Mouse (Mus musculus): ENCODE data around the gene Adam30. TPM values are rescaled to one million over a fixed set of nuclear protein-coding genes. Genes with fewer than 3 reads are reported as not detected.

Adam30 gene
- polyA plus RNA-seq, 1 experiment = not detected

DNA sequence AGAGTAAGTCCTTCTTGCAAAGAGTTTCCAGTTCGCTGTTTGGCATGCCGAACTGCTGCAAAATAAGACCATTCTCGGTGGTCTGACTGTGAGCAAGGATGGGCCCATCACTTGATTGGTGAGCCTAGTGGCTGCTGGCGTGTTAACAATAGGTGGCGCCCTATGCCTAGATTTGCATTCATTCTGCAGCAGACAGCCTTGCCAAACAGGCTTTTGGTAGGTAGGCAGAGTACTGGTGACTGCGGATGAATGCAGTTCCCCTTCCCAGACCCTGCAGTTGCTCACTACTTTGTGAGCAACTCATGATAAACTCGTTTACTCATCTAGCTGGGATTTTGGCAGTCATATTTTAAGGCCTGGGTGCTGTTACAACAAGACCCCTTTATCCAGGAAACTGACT lies 20.4 kb downstream of the Adam30 start:
- DNase-seq = peak; percentile 61
- H3K27ac ChIP-seq (ENCODE audit: insufficient read depth, low read depth, low read length) = no peak overlapping the region
- 34% methylated on average over 7 of the region's 7 CpGs for WGBS
- no peak overlapping the region for H3K4me3 ChIP-seq (ENCODE audit: insufficient read depth, low read depth, low read length)
- peak; percentile 88 for TF ChIP-seq CTCF (conservative IDR thresholded peaks at IDR 0.05; ENCODE audit: insufficient read depth, insufficient read length, low read depth, low read length)
- no peak for TF ChIP-seq POLR2A (IDR thresholded peaks at IDR 0.05; ENCODE audit: low read depth, low read length)
- H3K4me1 ChIP-seq (ENCODE audit: control insufficient read depth, insufficient read depth, low read length) = peaks cover 3% of the 10 kb centered on the region; the same call in 1 of the 2 replicates
- H3K36me3 ChIP-seq (ENCODE audit: control insufficient read depth, insufficient read depth, low read length) = no peaks in the 10 kb centered on the region
- no peaks in the 10 kb centered on the region for H3K27me3 ChIP-seq (replicated peaks; ENCODE audit: control insufficient read depth, insufficient read depth, low read length)

GRCm38 (mm10) chr3:98185163-98185714 lies 24.8 kb downstream of the Adam30 start:
- H3K36me3 ChIP-seq (ENCODE audit: control insufficient read depth, insufficient read depth, low read length) = no peaks in the 10 kb centered on the region
- no peak overlapping the region for H3K4me3 ChIP-seq (ENCODE audit: insufficient read depth, low read depth, low read length)
- H3K4me1 ChIP-seq (ENCODE audit: control insufficient read depth, insufficient read depth, low read length) = no peaks in the 10 kb centered on the region
- no peaks in the 10 kb centered on the region for H3K27me3 ChIP-seq (replicated peaks; ENCODE audit: control insufficient read depth, insufficient read depth, low read length)
- 68% methylated on average over 10 of the region's 10 CpGs for WGBS
- TF ChIP-seq CTCF (conservative IDR thresholded peaks at IDR 0.05; ENCODE audit: insufficient read depth, insufficient read length, low read depth, low read length) (no peak), POLR2A (IDR thresholded peaks at IDR 0.05; ENCODE audit: low read depth, low read length) (no peak)
- no peak overlapping the region for H3K27ac ChIP-seq (ENCODE audit: insufficient read depth, low read depth, low read length)
- no peak for DNase-seq

- WGBS = 92% methylated on average over 3 of the region's 3 CpGs
- TF ChIP-seq POLR2A (IDR thresholded peaks at IDR 0.05; ENCODE audit: low read depth, low read length) (no peak), CTCF (conservative IDR thresholded peaks at IDR 0.05; ENCODE audit: insufficient read depth, insufficient read length, low read depth, low read length) (no peak)
- no peak for DNase-seq
- no peaks in the 10 kb centered on the region for H3K4me1 ChIP-seq (ENCODE audit: control insufficient read depth, insufficient read depth, low read length)
- no peaks in the 10 kb centered on the region for H3K36me3 ChIP-seq (ENCODE audit: control insufficient read depth, insufficient read depth, low read length)
- H3K27ac ChIP-seq (ENCODE audit: insufficient read depth, low read depth, low read length) = no peak overlapping the region
- no peak overlapping the region for H3K4me3 ChIP-seq (ENCODE audit: insufficient read depth, low read depth, low read length)
- no peaks in the 10 kb centered on the region for H3K27me3 ChIP-seq (replicated peaks; ENCODE audit: control insufficient read depth, insufficient read depth, low read length)
Observed at GRCm38 (mm10) chr3:98187777-98188176, 27.3 kb downstream of the Adam30 start.

GRCm38 (mm10) chr3:98197711-98198532 lies 37.5 kb downstream of the Adam30 start:
- WGBS = 32% methylated on average over 9 of the region's 9 CpGs
- 0 out of 2 replicates have a peak overlapping the region, but pooled peaks have one; percentile 8 for H3K27ac ChIP-seq (ENCODE audit: insufficient read depth, low read depth, low read length)
- no peaks in the 10 kb centered on the region for H3K4me1 ChIP-seq (ENCODE audit: control insufficient read depth, insufficient read depth, low read length)
- no peaks in the 10 kb centered on the region for H3K27me3 ChIP-seq (replicated peaks; ENCODE audit: control insufficient read depth, insufficient read depth, low read length)
- TF ChIP-seq CTCF (conservative IDR thresholded peaks at IDR 0.05; ENCODE audit: insufficient read depth, insufficient read length, low read depth, low read length) = no peak
- TF ChIP-seq POLR2A (IDR thresholded peaks at IDR 0.05; ENCODE audit: low read depth, low read length) = no peak
- no peak for DNase-seq
- no peaks in the 10 kb centered on the region for H3K36me3 ChIP-seq (ENCODE audit: control insufficient read depth, insufficient read depth, low read length)
- no peak overlapping the region for H3K4me3 ChIP-seq (ENCODE audit: insufficient read depth, low read depth, low read length)

GRCm38 (mm10) chr3:98199747-98200146 lies 39.3 kb downstream of the Adam30 start:
- no peaks in the 10 kb centered on the region for H3K27me3 ChIP-seq (replicated peaks; ENCODE audit: control insufficient read depth, insufficient read depth, low read length)
- WGBS = 73% methylated on average over 5 of the region's 5 CpGs
- peak; percentile 19 for DNase-seq
- H3K27ac ChIP-seq (ENCODE audit: insufficient read depth, low read depth, low read length) = no peak overlapping the region
- TF ChIP-seq POLR2A (IDR thresholded peaks at IDR 0.05; ENCODE audit: low read depth, low read length) (no peak), CTCF (conservative IDR thresholded peaks at IDR 0.05; ENCODE audit: insufficient read depth, insufficient read length, low read depth, low read length) (no peak)
- H3K4me3 ChIP-seq (ENCODE audit: insufficient read depth, low read depth, low read length) = no peak overlapping the region
- H3K36me3 ChIP-seq (ENCODE audit: control insufficient read depth, insufficient read depth, low read length) = no peaks in the 10 kb centered on the region
- H3K4me1 ChIP-seq (ENCODE audit: control insufficient read depth, insufficient read depth, low read length) = no peaks in the 10 kb centered on the region

- TF ChIP-seq CTCF (conservative IDR thresholded peaks at IDR 0.05; ENCODE audit: insufficient read depth, insufficient read length, low read depth, low read length) = no peak
- TF ChIP-seq POLR2A (IDR thresholded peaks at IDR 0.05; ENCODE audit: low read depth, low read length) = no peak
- Histone ChIP-seq H3K4me1 (ENCODE audit: control insufficient read depth, insufficient read depth, low read length) (no peaks in the 10 kb centered on the region), H3K27ac (ENCODE audit: insufficient read depth, low read depth, low read length) (no peak overlapping the region), H3K36me3 (ENCODE audit: control insufficient read depth, insufficient read depth, low read length) (no peaks in the 10 kb centered on the region), H3K27me3 (replicated peaks; ENCODE audit: control insufficient read depth, insufficient read depth, low read length) (no peaks in the 10 kb centered on the region), H3K4me3 (ENCODE audit: insufficient read depth, low read depth, low read length) (no peak overlapping the region)
- no peak for DNase-seq
- WGBS = 78% methylated on average over 5 of the region's 5 CpGs
Observed at GRCm38 (mm10) chr3:98203282-98203681, 42.9 kb downstream of the Adam30 start.

DNA sequence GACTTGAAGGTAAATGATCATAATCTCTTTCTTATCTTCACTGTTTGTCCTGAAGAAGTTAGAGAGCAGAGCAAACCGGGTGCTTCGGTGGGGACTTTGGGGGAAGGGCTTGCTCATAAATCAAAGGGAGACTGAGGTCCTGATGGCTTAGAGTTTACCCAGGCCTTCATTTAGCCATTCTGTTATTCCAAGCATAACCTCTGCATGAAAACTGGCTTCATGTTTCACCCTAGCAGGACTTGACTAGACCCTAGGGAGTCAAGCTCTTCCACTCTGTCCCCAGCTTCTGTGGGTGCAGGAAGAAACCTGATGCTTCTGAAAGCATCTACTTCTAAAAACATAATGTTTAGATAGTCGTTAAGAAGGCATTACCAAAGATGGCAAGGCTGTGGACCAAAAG lies 46.5 kb downstream of the Adam30 start:
- Histone ChIP-seq H3K4me3 (ENCODE audit: insufficient read depth, low read depth, low read length) (no peak overlapping the region), H3K36me3 (ENCODE audit: control insufficient read depth, insufficient read depth, low read length) (no peaks in the 10 kb centered on the region), H3K27ac (ENCODE audit: insufficient read depth, low read depth, low read length) (no peak overlapping the region), H3K4me1 (ENCODE audit: control insufficient read depth, insufficient read depth, low read length) (no peaks in the 10 kb centered on the region), H3K27me3 (replicated peaks; ENCODE audit: control insufficient read depth, insufficient read depth, low read length) (no peaks in the 10 kb centered on the region)
- DNase-seq = no peak
- WGBS = 22% methylated on average over 3 of the region's 3 CpGs
- TF ChIP-seq CTCF (conservative IDR thresholded peaks at IDR 0.05; ENCODE audit: insufficient read depth, insufficient read length, low read depth, low read length) = no peak
- no peak for TF ChIP-seq POLR2A (IDR thresholded peaks at IDR 0.05; ENCODE audit: low read depth, low read length)
